Mouse (Mus musculus): ENCODE measurements around the gene Cnpy3. TPM values are rescaled to one million over a fixed set of nuclear protein-coding genes. Genes with fewer than 3 reads are reported as not detected.

Cnpy3 gene
- polyA plus RNA-seq, 1 experiment = 243 TPM

- TF ChIP-seq GATA1 (IDR thresholded peaks at IDR 0.05; ENCODE audit: borderline replicate concordance, low read length) (no peak), FLI1 (IDR thresholded peaks at IDR 0.05; ENCODE audit: low read length) (no peak)
- no peaks in the 10 kb centered on the region for H3K9me3 ChIP-seq
Observed at GRCm38 (mm10) chr17:46781876-46782275, 29.9 kb upstream of the Cnpy3 start.

DNA sequence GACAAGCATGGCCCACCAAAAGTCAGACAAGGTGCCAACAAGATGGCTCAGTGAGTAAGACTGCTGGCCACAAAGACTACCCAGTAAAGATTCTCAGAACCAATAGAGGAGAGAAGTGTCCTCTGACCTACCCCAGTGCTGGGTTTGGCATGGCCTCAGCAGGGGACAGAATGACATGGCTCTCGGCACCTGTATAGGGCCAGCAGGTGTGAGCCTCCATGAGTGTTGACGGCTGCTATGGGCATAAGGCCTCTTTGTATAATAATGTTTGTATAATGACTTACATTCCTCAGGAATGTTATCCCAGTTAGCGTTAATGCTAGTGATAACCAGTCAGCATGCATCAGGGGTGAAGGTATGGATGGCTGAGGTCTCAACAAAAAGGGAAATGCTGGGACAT lies 24.1 kb upstream of the Cnpy3 start:
- no peak for TF ChIP-seq FLI1 (IDR thresholded peaks at IDR 0.05; ENCODE audit: low read length)
- TF ChIP-seq GATA1 (IDR thresholded peaks at IDR 0.05; ENCODE audit: borderline replicate concordance, low read length) = no peak
- no peaks in the 10 kb centered on the region for H3K9me3 ChIP-seq
- peaks cover 44% of the 10 kb centered on the region for H3K4me1 ChIP-seq
- H3K27me3 ChIP-seq (replicated peaks) = no peaks in the 10 kb centered on the region
- no peak overlapping the region for H3K4me3 ChIP-seq (replicated peaks)
- peaks cover 62% of the 10 kb centered on the region for H3K36me3 ChIP-seq (replicated peaks; ENCODE audit: low read length)

More at GRCm38 (mm10) chr17:46781876-46782275, 29.9 kb upstream of the Cnpy3 start:
- peaks cover 17% of the 10 kb centered on the region for H3K4me1 ChIP-seq
- peak overlapping the region; percentile 94 for H3K4me3 ChIP-seq (replicated peaks)
- peaks cover 36% of the 10 kb centered on the region for H3K36me3 ChIP-seq (replicated peaks; ENCODE audit: low read length)
- H3K27me3 ChIP-seq (replicated peaks) = no peaks in the 10 kb centered on the region

- H3K9me3 ChIP-seq = no peaks in the 10 kb centered on the region
- no peak overlapping the region for H3K4me3 ChIP-seq (replicated peaks)
- peaks cover 40% of the 10 kb centered on the region for H3K4me1 ChIP-seq
- H3K36me3 ChIP-seq (replicated peaks; ENCODE audit: low read length) = peaks cover 55% of the 10 kb centered on the region
- no peaks in the 10 kb centered on the region for H3K27me3 ChIP-seq (replicated peaks)
- no peak for TF ChIP-seq GATA1 (IDR thresholded peaks at IDR 0.05; ENCODE audit: borderline replicate concordance, low read length)
- TF ChIP-seq FLI1 (IDR thresholded peaks at IDR 0.05; ENCODE audit: low read length) = no peak
Observed at GRCm38 (mm10) chr17:46775070-46775469, 23.1 kb upstream of the Cnpy3 start.

DNA sequence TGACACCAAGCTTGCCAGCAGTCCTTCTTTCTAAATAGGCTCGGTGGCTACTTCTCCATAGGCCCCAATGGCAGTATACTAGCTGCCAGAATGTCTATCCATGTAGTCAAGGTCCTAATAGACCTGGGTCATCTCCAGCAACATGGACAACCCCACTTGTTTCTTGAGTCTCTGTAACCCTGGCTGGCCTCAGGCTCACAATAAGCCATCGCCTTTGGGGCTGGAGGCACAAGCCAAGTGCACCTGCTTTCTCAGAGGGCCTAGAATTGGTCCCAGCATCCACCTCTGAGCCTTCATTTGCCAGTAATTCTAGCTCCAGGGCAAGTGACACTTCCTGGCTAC lies 22.1 kb upstream of the Cnpy3 start:
- peak overlapping the region; percentile 9 for H3K4me3 ChIP-seq (replicated peaks)
- peaks cover 47% of the 10 kb centered on the region for H3K36me3 ChIP-seq (replicated peaks; ENCODE audit: low read length)
- H3K27me3 ChIP-seq (replicated peaks) = no peaks in the 10 kb centered on the region
- TF ChIP-seq FLI1 (IDR thresholded peaks at IDR 0.05; ENCODE audit: low read length) (no peak), GATA1 (IDR thresholded peaks at IDR 0.05; ENCODE audit: borderline replicate concordance, low read length) (no peak)
- H3K4me1 ChIP-seq = peaks cover 36% of the 10 kb centered on the region
- H3K9me3 ChIP-seq = no peaks in the 10 kb centered on the region

GRCm38 (mm10) chr17:46773278-46774130 lies 21.5 kb upstream of the Cnpy3 start:
- Histone ChIP-seq H3K9me3 (no peaks in the 10 kb centered on the region), H3K27me3 (replicated peaks) (no peaks in the 10 kb centered on the region), H3K36me3 (replicated peaks; ENCODE audit: low read length) (peaks cover 41% of the 10 kb centered on the region), H3K4me1 (peaks cover 37% of the 10 kb centered on the region), H3K4me3 (replicated peaks) (peak overlapping the region; percentile 98)
- TF ChIP-seq FLI1 (IDR thresholded peaks at IDR 0.05; ENCODE audit: low read length) = no peak

GRCm38 (mm10) chr17:46772404-46773277 lies 20.6 kb upstream of the Cnpy3 start, which contains the start of gene 2310039H08Rik:
Gene 2310039H08Rik (plus strand): TSS chr17:46772635.
- Histone ChIP-seq H3K4me3 (replicated peaks) (peak within 1 kb of the TSS; percentile 98), H3K4me1 (peaks cover 44% of the 10 kb centered on the region), H3K9me3 (no peaks in the 10 kb centered on the region), H3K36me3 (replicated peaks; ENCODE audit: low read length) (peaks cover 32% of the 10 kb centered on the region), H3K27me3 (replicated peaks) (no peaks in the 10 kb centered on the region)
- TF ChIP-seq FLI1 (IDR thresholded peaks at IDR 0.05; ENCODE audit: low read length) (no peak), GATA1 (IDR thresholded peaks at IDR 0.05; ENCODE audit: borderline replicate concordance, low read length) (no peak)

DNA sequence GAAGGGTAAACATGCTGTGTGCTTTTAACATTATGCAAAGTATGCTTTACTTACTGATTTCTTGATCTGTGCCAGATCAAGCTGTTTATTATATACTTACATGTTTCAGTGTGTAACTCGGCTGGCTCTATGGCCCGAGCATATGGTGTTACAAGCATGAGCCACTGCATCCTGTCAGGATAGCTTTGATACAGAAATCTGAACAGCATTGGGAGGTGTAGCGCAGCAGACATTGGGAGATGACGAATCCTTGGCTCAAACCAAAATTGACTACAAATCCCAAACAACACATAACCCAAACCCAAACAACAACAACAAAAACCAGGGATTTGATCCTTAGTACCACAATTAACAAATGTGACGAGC lies 20.0 kb upstream of the Cnpy3 start:
- peaks cover 26% of the 10 kb centered on the region for H3K36me3 ChIP-seq (replicated peaks; ENCODE audit: low read length)
- TF ChIP-seq GATA1 (IDR thresholded peaks at IDR 0.05; ENCODE audit: borderline replicate concordance, low read length) = no peak
- no peak for TF ChIP-seq FLI1 (IDR thresholded peaks at IDR 0.05; ENCODE audit: low read length)
- H3K9me3 ChIP-seq = no peaks in the 10 kb centered on the region
- H3K27me3 ChIP-seq (replicated peaks) = no peaks in the 10 kb centered on the region
- H3K4me1 ChIP-seq = peaks cover 44% of the 10 kb centered on the region
- peak overlapping the region; percentile 98 for H3K4me3 ChIP-seq (replicated peaks)

DNA sequence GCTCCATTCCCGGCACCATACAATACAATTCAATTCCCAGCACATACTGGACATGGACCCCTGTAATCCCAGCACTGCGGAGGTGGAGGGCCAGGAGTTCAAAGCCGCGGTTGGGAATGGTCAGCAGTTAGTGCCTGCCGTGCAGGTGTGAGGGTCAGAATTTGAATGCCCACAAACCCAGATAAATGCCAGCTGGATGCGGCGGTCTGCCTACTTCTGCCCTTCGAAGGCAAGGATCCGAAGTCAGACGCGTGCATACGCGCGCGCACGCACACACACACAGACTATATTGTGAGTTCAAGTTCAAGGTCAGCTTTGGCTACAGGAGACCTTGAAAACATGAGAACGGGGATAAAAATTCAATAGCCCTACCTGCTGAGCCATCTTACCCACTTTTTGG lies 19.6 kb upstream of the Cnpy3 start:
- Histone ChIP-seq H3K4me1 (peaks cover 44% of the 10 kb centered on the region), H3K9me3 (no peaks in the 10 kb centered on the region), H3K4me3 (replicated peaks) (peak overlapping the region; percentile 98), H3K36me3 (replicated peaks; ENCODE audit: low read length) (peaks cover 26% of the 10 kb centered on the region), H3K27me3 (replicated peaks) (no peaks in the 10 kb centered on the region)
- TF ChIP-seq FLI1 (IDR thresholded peaks at IDR 0.05; ENCODE audit: low read length) = no peak
- no peak for TF ChIP-seq GATA1 (IDR thresholded peaks at IDR 0.05; ENCODE audit: borderline replicate concordance, low read length)

GRCm38 (mm10) chr17:46771025-46771424 lies 19.0 kb upstream of the Cnpy3 start:
- Histone ChIP-seq H3K36me3 (replicated peaks; ENCODE audit: low read length) (peaks cover 22% of the 10 kb centered on the region), H3K4me1 (peaks cover 45% of the 10 kb centered on the region), H3K9me3 (no peaks in the 10 kb centered on the region), H3K27me3 (replicated peaks) (no peaks in the 10 kb centered on the region), H3K4me3 (replicated peaks) (no peak overlapping the region)
- TF ChIP-seq FLI1 (IDR thresholded peaks at IDR 0.05; ENCODE audit: low read length) (no peak), GATA1 (IDR thresholded peaks at IDR 0.05; ENCODE audit: borderline replicate concordance, low read length) (no peak)

DNA sequence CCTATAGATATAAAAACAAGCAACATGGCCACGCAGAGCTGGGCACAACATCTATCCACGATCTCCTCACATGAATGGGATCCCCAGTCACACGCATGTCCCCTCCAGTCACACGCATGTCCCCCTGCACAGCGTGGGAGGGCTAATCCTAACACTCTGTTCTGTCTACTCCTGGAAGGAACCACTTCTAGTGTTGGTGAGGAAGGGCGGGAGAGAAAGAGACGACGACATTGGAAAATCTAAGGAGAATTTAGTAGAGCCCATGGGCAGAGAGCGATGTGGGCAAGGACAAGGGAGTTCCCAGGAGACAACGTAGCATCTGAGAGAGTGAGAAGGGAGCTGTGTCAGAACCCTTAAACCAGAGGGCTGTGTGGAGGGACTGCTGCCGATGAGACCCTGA lies 18.5 kb upstream of the Cnpy3 start:
- TF ChIP-seq GATA1 (IDR thresholded peaks at IDR 0.05; ENCODE audit: borderline replicate concordance, low read length) = no peak
- no peak for TF ChIP-seq FLI1 (IDR thresholded peaks at IDR 0.05; ENCODE audit: low read length)
- H3K9me3 ChIP-seq = no peaks in the 10 kb centered on the region
- H3K36me3 ChIP-seq (replicated peaks; ENCODE audit: low read length) = peaks cover 17% of the 10 kb centered on the region
- peaks cover 48% of the 10 kb centered on the region for H3K4me1 ChIP-seq
- no peaks in the 10 kb centered on the region for H3K27me3 ChIP-seq (replicated peaks)
- no peak overlapping the region for H3K4me3 ChIP-seq (replicated peaks)

Data from megakaryocyte, embryonic 14.5 days (primary cell).